ENCODE assay signal across 7 mouse cellular contexts in the genomic region with DNA sequence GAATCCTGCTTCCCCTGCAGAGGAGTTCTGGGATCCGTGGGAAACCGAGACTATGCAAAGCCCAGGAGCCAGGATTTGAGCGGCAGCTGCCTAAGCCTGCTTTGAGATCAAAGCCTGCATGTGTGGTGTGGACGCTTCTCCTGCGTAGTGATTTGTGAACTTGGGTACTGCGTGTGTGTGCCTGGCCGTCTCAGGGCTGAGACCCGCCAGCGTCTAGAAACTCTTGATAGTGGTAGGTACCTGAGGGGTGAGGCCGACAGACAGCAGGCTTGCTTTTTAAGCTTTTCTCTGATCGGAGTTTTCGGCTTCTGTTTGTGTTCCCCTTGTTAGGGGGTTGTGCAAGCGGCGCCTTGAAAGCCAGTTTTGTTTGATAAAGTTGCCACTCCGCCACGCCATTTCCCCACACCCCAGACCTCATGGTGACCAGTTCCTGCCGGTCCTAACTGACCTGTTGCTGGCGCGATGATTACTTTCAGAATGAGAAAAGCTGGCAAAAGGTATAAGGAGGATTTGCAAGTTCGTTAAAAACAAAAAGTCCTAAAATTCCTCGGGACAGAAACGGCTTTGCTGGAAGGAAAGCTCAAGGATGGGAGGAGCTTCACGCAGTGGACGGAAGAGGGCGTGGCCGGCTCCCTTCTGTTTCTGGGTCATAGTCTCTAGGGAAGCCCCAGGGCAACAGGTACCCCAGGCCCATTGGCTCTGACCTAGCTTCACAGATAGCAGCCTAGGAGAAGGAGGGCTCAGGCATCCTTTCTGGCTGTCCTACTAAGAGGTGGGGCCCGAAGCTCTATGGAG. TPM values are rescaled to one million over a fixed set of nuclear protein-coding genes. Genes with fewer than 3 reads are reported as not detected.
DNase-seq lines count a peak whose midpoint lies in the region; ATAC-seq and TF ChIP-seq lines count a peak whose summit lies in the region.

No protein-coding gene starts in this region.

- peak; percentile 61 for DNase-seq in R1 (ENCODE audit: low read depth, low spot score)
- peak; percentile 65 for DNase-seq in embryo, embryonic 10 days (ENCODE audit: low spot score)
- peak; percentile 87 for DNase-seq in heart, embryonic 10.5 days (ENCODE audit: low spot score)
- peak; percentile 53 for DNase-seq in lung, postnatal 25 days (ENCODE audit: low spot score)
- no peak for DNase-seq in left cerebral cortex, adult 8-10 months (ENCODE audit: low spot score in 2 of 2)

- peak overlapping the region; percentile 69 for H3K4me3 ChIP-seq in heart, embryonic 10.5 days
- H3K4me3 ChIP-seq in kidney, embryonic 14.5 days (ENCODE audit: low read length) = peak overlapping the region; percentile 49
- H3K4me3 ChIP-seq in small intestine, adult 2 months (ENCODE audit: low read depth, low read length) = peak overlapping the region; percentile 78

- no peaks in the 10 kb centered on the region for H3K36me3 ChIP-seq in heart, embryonic 10.5 days
- H3K36me3 ChIP-seq in kidney, embryonic 14.5 days (ENCODE audit: control insufficient read depth, insufficient read depth, low read length) = no peaks in the 10 kb centered on the region
- no peaks in the 10 kb centered on the region for H3K36me3 ChIP-seq in small intestine, adult 2 months (ENCODE audit: control insufficient read depth, insufficient read depth, low read length)

- H3K27me3 ChIP-seq in heart, embryonic 10.5 days (ENCODE audit: insufficient read depth, poor library complexity, severe bottlenecking) = 0 out of 2 replicates have a peak, but pooled peaks cover 3% of the 10 kb centered on the region
- no peaks in the 10 kb centered on the region for H3K27me3 ChIP-seq in kidney, embryonic 14.5 days (ENCODE audit: control insufficient read depth, insufficient read depth, low read length)
- H3K27me3 ChIP-seq in small intestine, adult 2 months (ENCODE audit: control insufficient read depth, insufficient read depth, low read length) = no peaks in the 10 kb centered on the region

- WGBS in heart, embryonic 10.5 days = 2% methylated on average over 27 of the region's 27 CpGs
- WGBS in kidney, embryonic 14.5 days = 3% methylated on average over 27 of the region's 27 CpGs
- WGBS in small intestine, adult 2 months = 1% methylated on average over 27 of the region's 27 CpGs

- TF ChIP-seq CTCF in small intestine, adult 2 months (IDR thresholded peaks at IDR 0.05; ENCODE audit: extremely low read depth, insufficient read length, insufficient replicate concordance, low read depth, low read length) = no peak

- H3K4me1 ChIP-seq in heart, embryonic 10.5 days = peaks cover 23% of the 10 kb centered on the region; the same call in 1 of the 2 replicates
- no peaks in the 10 kb centered on the region for H3K4me1 ChIP-seq in kidney, embryonic 14.5 days (ENCODE audit: control insufficient read depth, insufficient read depth, low read length)
- peaks cover 6% of the 10 kb centered on the region; the same call in 1 of the 2 replicates for H3K4me1 ChIP-seq in small intestine, adult 2 months (ENCODE audit: control insufficient read depth, insufficient read depth, insufficient read length, low read length)

- H3K9me3 ChIP-seq in heart, embryonic 10.5 days = no peaks in the 10 kb centered on the region
- no peaks in the 10 kb centered on the region for H3K9me3 ChIP-seq in kidney, embryonic 14.5 days (ENCODE audit: control insufficient read depth, low read length)

- H3K27ac ChIP-seq in heart, embryonic 10.5 days = peak overlapping the region; percentile 87
- peak overlapping the region; percentile 7; the same call in 1 of the 2 replicates for H3K27ac ChIP-seq in kidney, embryonic 14.5 days (ENCODE audit: low read depth, low read length)
- peak overlapping the region; percentile 59 for H3K27ac ChIP-seq in small intestine, adult 2 months (ENCODE audit: insufficient read depth, low read depth, low read length)

- H3K4me2 ChIP-seq in kidney, embryonic 14.5 days (replicated peaks; ENCODE audit: low read depth, low read length) = peak overlapping the region; percentile 70

- peak overlapping the region; percentile 53 for H3K9ac ChIP-seq in kidney, embryonic 14.5 days (ENCODE audit: low read depth, low read length)

- ATAC-seq in kidney, embryonic 14.5 days (ENCODE audit: low FRiP score, low TSS enrichment) = peak; percentile 40

- TF ChIP-seq POLR2A in small intestine, adult 2 months (IDR thresholded peaks at IDR 0.05; ENCODE audit: low read depth, low read length) = no peak

RNA-seq across cellular contexts. Expression of a gene that starts 0.5 kb away (rescaled TPM):
- 37.7 and 40.0 TPM in 2 replicates for polyA plus RNA-seq in heart, embryonic 10.5 days (2016; fragmentation: Nextera tagmentation; extraction: Ambion mirVana)
- polyA plus RNA-seq in kidney, embryonic 14.5 days (2014; fragmentation: Nextera tagmentation; extraction: Ambion mirVana) = 29.3 and 43.7 TPM in 2 replicates
- 10.4 and 15.1 TPM in 2 replicates for polyA plus RNA-seq in small intestine, adult 2 months (2012; rRNA removed)
- total RNA-seq in left cerebral cortex, adult 8-10 months (2022) = 10 to 100 TPM; 21.5 to 30.0 (median 28.1) TPM

RNA-seq across cellular contexts. Expression of a gene that starts 0.7 kb away (rescaled TPM):
- polyA plus RNA-seq in heart, embryonic 10.5 days (2016; fragmentation: Nextera tagmentation; extraction: Ambion mirVana) = 97.0 and 141 TPM in 2 replicates
- 57.8 and 60.7 TPM in 2 replicates for polyA plus RNA-seq in kidney, embryonic 14.5 days (2014; fragmentation: Nextera tagmentation; extraction: Ambion mirVana)
- polyA plus RNA-seq in small intestine, adult 2 months (2012; rRNA removed) = 188 and 215 TPM in 2 replicates
- 10 to 100 TPM in 3 of 4 experiments, 1 to 10 TPM in 1; 8.7 to 12.8 (median 10.5) TPM for total RNA-seq in left cerebral cortex, adult 8-10 months (2022)

RNA-seq across cellular contexts. Expression of a gene that starts 30.9 kb away (rescaled TPM):
- polyA plus RNA-seq in heart, embryonic 10.5 days (2016; fragmentation: Nextera tagmentation; extraction: Ambion mirVana) = 39.7 and 44.0 TPM in 2 replicates
- polyA plus RNA-seq in kidney, embryonic 14.5 days (2014; fragmentation: Nextera tagmentation; extraction: Ambion mirVana) = 34.6 and 42.3 TPM in 2 replicates
- 12.9 and 17.5 TPM in 2 replicates for polyA plus RNA-seq in small intestine, adult 2 months (2012; rRNA removed)
- 10 to 100 TPM in 1 of 4 experiments, 1 to 10 TPM in 3; 9.3 to 10.6 (median 10.0) TPM for total RNA-seq in left cerebral cortex, adult 8-10 months (2022)

RNA-seq across cellular contexts. Expression of a gene that starts 37.4 kb away (rescaled TPM):
- polyA plus RNA-seq in heart, embryonic 10.5 days (2016; fragmentation: Nextera tagmentation; extraction: Ambion mirVana) = 17.4 and 29.8 TPM in 2 replicates
- 12.3 and 12.6 TPM in 2 replicates for polyA plus RNA-seq in kidney, embryonic 14.5 days (2014; fragmentation: Nextera tagmentation; extraction: Ambion mirVana)
- polyA plus RNA-seq in small intestine, adult 2 months (2012; rRNA removed) = 2.1 and 5.8 TPM in 2 replicates
- total RNA-seq in left cerebral cortex, adult 8-10 months (2022) = under 1 TPM in 3 of 4 experiments, not detected in 1; 0.40 to 0.70 (median 0.54) TPM

RNA-seq across cellular contexts. Expression of a gene that starts 53.4 kb away (rescaled TPM):
- polyA plus RNA-seq in heart, embryonic 10.5 days (2016; fragmentation: Nextera tagmentation; extraction: Ambion mirVana) = 23.9 and 24.6 TPM in 2 replicates
- 14.8 and 19.8 TPM in 2 replicates for polyA plus RNA-seq in kidney, embryonic 14.5 days (2014; fragmentation: Nextera tagmentation; extraction: Ambion mirVana)
- 2.3 and 3.1 TPM in 2 replicates for polyA plus RNA-seq in small intestine, adult 2 months (2012; rRNA removed)
- 10 to 100 TPM; 48.1 to 53.0 (median 49.1) TPM for total RNA-seq in left cerebral cortex, adult 8-10 months (2022)

Comparison
In these comparisons a context has a peak if more than half of its experiments do, and no peak if none do; other contexts are left out.
1. DNase-seq: peak in R1 (single experiment), embryo, embryonic 10 days (single experiment), heart, embryonic 10.5 days (single experiment) and lung, postnatal 25 days (single experiment); none in left cerebral cortex, adult 8-10 months (0 of 2).
2. H3K27ac ChIP-seq: peak in every context shown above with its lines; median percentile 87 in heart, embryonic 10.5 days; 59 in small intestine, adult 2 months; 7 in kidney, embryonic 14.5 days.
3. Peak in every context shown above with its lines, with median percentiles within 50 percentile points of each other: H3K4me3 ChIP-seq.